Mouse (Mus musculus) heart, embryonic 16.5 days (tissue): ENCODE results near the gene Pak4. TPM values are rescaled to one million over a fixed set of nuclear protein-coding genes. Genes with fewer than 3 reads are reported as not detected.

Source experiments
- ATAC-seq: fragments of 200-750 bp; cut with Nextera tagmentation; replicated peaks from 2 replicates; pipeline ENCODE4 v1.8.0; 2017; ENCODE audit warnings: moderate number of reproducible peaks; ENCODE audit not compliant: insufficient read depth, low FRiP score; ENCODE audit errors: extremely low read depth
- H3K27ac ChIP-seq: fragments of 300-500 bp; sonication (generic); 2 replicates; pipeline ENCODE4 v1.5.1; 2014; ENCODE audit warnings: mild to moderate bottlenecking, low read length, control low read depth, moderate library complexity
- H3K27me3 ChIP-seq: fragments of 300-500 bp; sonication (generic); 2 replicates; pipeline ENCODE4 v1.6.1; 2014; ENCODE audit warnings: low read length, mixed read lengths; ENCODE audit not compliant: control insufficient read depth, insufficient read depth
- H3K36me3 ChIP-seq: fragments of 300-500 bp; sonication (generic); 2 replicates; pipeline ENCODE4 v1.6.1; 2014; ENCODE audit not compliant: control insufficient read depth, insufficient read depth
- H3K4me1 ChIP-seq: fragments of 300-500 bp; sonication (generic); 2 replicates; pipeline ENCODE4 v1.6.1; 2014; ENCODE audit warnings: low read length, mixed read lengths; ENCODE audit not compliant: control insufficient read depth, insufficient read depth
- H3K4me2 ChIP-seq: fragments of 300-500 bp; sonication (generic); 2 replicates; pipeline ENCODE4 v1.6.1; 2014; ENCODE audit warnings: low read depth, mild to moderate bottlenecking, control low read depth, low read length
- H3K4me3 ChIP-seq: fragments of 300-500 bp; sonication (generic); 2 replicates; pipeline ENCODE4 v1.5.1; 2014; ENCODE audit warnings: mild to moderate bottlenecking, control low read depth, low read length
- H3K9ac ChIP-seq: fragments of 300-500 bp; sonication (generic); 2 replicates; pipeline ENCODE4 v1.6.1; 2014; ENCODE audit warnings: low read length, control low read depth
- H3K9me3 ChIP-seq: fragments of 300-500 bp; sonication (generic); replicated peaks from 2 replicates; pipeline ENCODE4 v1.6.1; 2016; ENCODE audit warnings: low read length; ENCODE audit not compliant: control insufficient read depth
- WGBS: fragments of 180-500 bp; shearing (Covaris S2); extraction: QIAGEN DNeasy Blood & Tissue Kit; methylation state at CpG from one replicate; pipeline ENCODE4 v1.1.7; 2014; 5-methylcytosine and 5-hydroxymethylcytosine counted together
- polyA plus RNA-seq: library from polyadenylated mRNA; unstranded; fragments of >200 nt; fragmentation: Nextera tagmentation; extraction: Ambion mirVana; gene quantifications from 2 replicates; pipeline ENCODE4 v1.2.1, GENCODE M21; 2015

The Pak4 gene
- polyA plus RNA-seq: 25.1 and 30.0 TPM in 2 replicates

- Histone ChIP-seq H3K36me3 (no peaks in the 10 kb centered on the region), H3K9me3 (no peaks in the 10 kb centered on the region), H3K27me3 (no peaks in the 10 kb centered on the region), H3K4me3 (peak within 1 kb of the TSS; percentile 78), H3K4me1 (peaks cover 36% of the 10 kb centered on the region), H3K27ac (peak within 1 kb of the TSS; percentile 65), H3K4me2 (peak within 1 kb of the TSS; percentile 83), H3K9ac (peak within 1 kb of the TSS; percentile 86)
- ATAC-seq: peak; percentile 95
- under 1% methylated on average over 66 of the region's 66 CpGs for WGBS
Measured at GRCm38 (mm10) chr7:28597642-28598446, at the start of gene Pak4, which contains the start of gene Samd4b. Gene Pak4 (minus strand): TSS chr7:28598185. Gene Samd4b (minus strand): TSS chr7:28598144.

GRCm38 (mm10) chr7:28647016-28647415 lies 49.0 kb upstream of the Pak4 start:
- no peak overlapping the region for H3K9ac ChIP-seq
- H3K27ac ChIP-seq: no peak overlapping the region
- H3K4me2 ChIP-seq: no peak overlapping the region
- H3K4me1 ChIP-seq: no peaks in the 10 kb centered on the region
- 49% methylated on average over 7 of the region's 7 CpGs for WGBS
- no peaks in the 10 kb centered on the region for H3K9me3 ChIP-seq
- no peaks in the 10 kb centered on the region for H3K36me3 ChIP-seq
- H3K27me3 ChIP-seq: no peaks in the 10 kb centered on the region
- H3K4me3 ChIP-seq: no peak overlapping the region
- no peak for ATAC-seq

GRCm38 (mm10) chr7:28645947-28646475 lies 48.0 kb upstream of the Pak4 start:
- no peak for ATAC-seq
- Histone ChIP-seq H3K4me2 (no peak overlapping the region), H3K4me1 (no peaks in the 10 kb centered on the region), H3K9me3 (no peaks in the 10 kb centered on the region), H3K4me3 (no peak overlapping the region), H3K27ac (no peak overlapping the region), H3K27me3 (no peaks in the 10 kb centered on the region), H3K9ac (no peak overlapping the region), H3K36me3 (no peaks in the 10 kb centered on the region)
- 84% methylated on average over 2 of the region's 2 CpGs for WGBS

GRCm38 (mm10) chr7:28645366-28645765 lies 47.4 kb upstream of the Pak4 start:
- Histone ChIP-seq H3K4me1 (no peaks in the 10 kb centered on the region), H3K9me3 (no peaks in the 10 kb centered on the region), H3K27ac (no peak overlapping the region), H3K36me3 (no peaks in the 10 kb centered on the region), H3K27me3 (no peaks in the 10 kb centered on the region), H3K4me3 (no peak overlapping the region), H3K9ac (no peak overlapping the region), H3K4me2 (no peak overlapping the region)
- ATAC-seq: no peak
- WGBS: 76% methylated on average over 6 of the region's 6 CpGs

GRCm38 (mm10) chr7:28641546-28641945 lies 43.6 kb upstream of the Pak4 start:
- Histone ChIP-seq H3K4me1 (no peaks in the 10 kb centered on the region), H3K36me3 (no peaks in the 10 kb centered on the region), H3K27ac (no peak overlapping the region), H3K4me3 (no peak overlapping the region), H3K27me3 (no peaks in the 10 kb centered on the region), H3K9ac (no peak overlapping the region), H3K4me2 (no peak overlapping the region), H3K9me3 (no peaks in the 10 kb centered on the region)
- WGBS: 58% methylated on average over 8 of the region's 8 CpGs
- ATAC-seq: no peak

GRCm38 (mm10) chr7:28637511-28637910 lies 39.5 kb upstream of the Pak4 start:
- H3K27me3 ChIP-seq: 0 out of 2 replicates have a peak, but pooled peaks cover under 1% of the 10 kb centered on the region
- H3K27ac ChIP-seq: no peak overlapping the region
- no peaks in the 10 kb centered on the region for H3K4me1 ChIP-seq
- ATAC-seq: no peak
- H3K4me3 ChIP-seq: no peak overlapping the region
- peaks cover 3% of the 10 kb centered on the region; the same call in 1 of the 2 replicates for H3K9me3 ChIP-seq
- no peak overlapping the region for H3K9ac ChIP-seq
- H3K4me2 ChIP-seq: 0 out of 2 replicates have a peak overlapping the region, but pooled peaks have one; percentile 5
- WGBS: 9% methylated on average over 8 of the region's 8 CpGs
- H3K36me3 ChIP-seq: no peaks in the 10 kb centered on the region

GRCm38 (mm10) chr7:28634128-28634527 lies 36.1 kb upstream of the Pak4 start:
- no peak for ATAC-seq
- Histone ChIP-seq H3K9me3 (peaks cover 3% of the 10 kb centered on the region; the same call in 1 of the 2 replicates), H3K27me3 (peaks cover 31% of the 10 kb centered on the region), H3K4me3 (no peak overlapping the region), H3K9ac (no peak overlapping the region), H3K36me3 (no peaks in the 10 kb centered on the region), H3K4me2 (no peak overlapping the region), H3K27ac (no peak overlapping the region), H3K4me1 (no peaks in the 10 kb centered on the region)
- 39% methylated on average over 4 of the region's 4 CpGs for WGBS

GRCm38 (mm10) chr7:28631073-28631472 lies 33.1 kb upstream of the Pak4 start, which contains the start of gene Acp7:
Gene Acp7 (minus strand): TSS chr7:28631332.
- WGBS: 26% methylated on average over 10 of the region's 10 CpGs
- Histone ChIP-seq H3K27ac (no peak within 1 kb of the TSS), H3K36me3 (no peaks in the 10 kb centered on the region), H3K4me2 (no peak within 1 kb of the TSS), H3K4me1 (no peaks in the 10 kb centered on the region), H3K9me3 (peaks cover 3% of the 10 kb centered on the region; the same call in 1 of the 2 replicates), H3K4me3 (no peak within 1 kb of the TSS), H3K27me3 (peaks cover 42% of the 10 kb centered on the region), H3K9ac (no peak within 1 kb of the TSS)
- no peak for ATAC-seq

- H3K9ac ChIP-seq: no peak overlapping the region
- WGBS: 63% methylated on average over 5 of the region's 5 CpGs
Measured at GRCm38 (mm10) chr7:28624791-28625190, 26.8 kb upstream of the Pak4 start.

More at GRCm38 (mm10) chr7:28624791-28625190, 26.8 kb upstream of the Pak4 start:
- no peak for ATAC-seq
- H3K36me3 ChIP-seq: no peaks in the 10 kb centered on the region
- H3K27me3 ChIP-seq: peaks cover 18% of the 10 kb centered on the region
- H3K4me2 ChIP-seq: no peak overlapping the region
- no peak overlapping the region for H3K27ac ChIP-seq
- no peaks in the 10 kb centered on the region for H3K4me1 ChIP-seq
- H3K4me3 ChIP-seq: no peak overlapping the region
- H3K9me3 ChIP-seq: no peaks in the 10 kb centered on the region
